Mouse (Mus musculus): ENCODE data around the gene Tom1l1.

The Tom1l1 gene

GRCm38 (mm10) chr11:90616431-90616830 is 71.7 kb downstream of the Tom1l1 start:
- no peak for DNase-seq (ENCODE audit: low spot score)

- DNase-seq (ENCODE audit: low spot score): no peak
Observed at GRCm38 (mm10) chr11:90614743-90615142, 73.4 kb downstream of the Tom1l1 start.

- DNase-seq (ENCODE audit: low spot score): no peak
Observed at GRCm38 (mm10) chr11:90612118-90612517, 76.0 kb downstream of the Tom1l1 start.

- no peak for DNase-seq (ENCODE audit: low spot score)
Observed at GRCm38 (mm10) chr11:90603066-90603465, 85.1 kb downstream of the Tom1l1 start.

- DNase-seq (ENCODE audit: low spot score): no peak
Observed at GRCm38 (mm10) chr11:90595826-90596225, 92.3 kb downstream of the Tom1l1 start.
